Mouse (Mus musculus): ENCODE data around the gene Map1s. TPM values are rescaled to one million over a fixed set of nuclear protein-coding genes. Genes with fewer than 3 reads are reported as not detected.

The Map1s gene
- total RNA-seq (2023), result 64.3 TPM

DNA sequence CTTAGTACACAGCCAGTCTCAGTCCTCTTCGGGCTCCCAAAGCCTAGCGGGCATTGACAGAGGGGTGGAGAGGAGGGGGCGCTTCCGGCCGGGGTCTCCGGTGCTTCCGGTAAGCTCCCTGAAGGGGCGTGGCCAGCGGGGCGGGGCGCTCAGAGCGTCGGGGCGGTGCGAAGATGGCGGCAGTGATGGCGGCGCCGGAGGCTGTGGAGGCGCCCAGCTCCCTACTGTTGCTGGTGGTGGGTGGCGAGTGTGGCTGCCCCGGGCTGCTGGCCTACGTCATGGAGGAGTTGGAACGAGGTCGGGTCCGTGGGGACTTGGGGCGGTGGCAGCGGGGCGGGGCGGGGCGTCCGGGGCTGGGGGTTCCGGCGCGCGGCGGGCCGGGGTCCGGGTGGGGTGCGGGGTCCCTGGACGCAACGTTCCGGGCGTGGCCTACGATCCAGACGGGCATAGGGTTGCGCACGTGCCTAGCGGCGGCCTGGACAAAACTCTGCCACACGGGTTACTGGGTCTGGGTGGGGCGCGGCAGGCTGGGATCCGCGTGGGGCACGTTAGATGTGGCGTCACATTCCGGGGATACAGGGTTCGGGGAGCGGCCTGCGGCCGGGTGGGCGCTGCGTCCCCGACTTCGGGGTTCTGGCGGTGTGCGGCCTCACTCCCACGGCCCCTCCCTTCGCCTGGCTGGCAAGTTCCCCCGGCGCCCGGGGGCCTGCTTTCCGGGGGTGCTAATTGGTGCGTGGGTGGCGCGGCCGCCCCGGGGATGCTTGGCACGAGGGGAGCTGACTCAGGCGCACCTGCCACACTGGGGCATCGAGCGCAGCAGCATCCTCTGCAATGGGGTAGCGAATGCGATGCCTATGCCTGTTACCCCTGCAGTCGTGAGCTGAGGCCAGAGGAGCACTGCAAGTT, at the start of gene Map1s:
Gene Map1s (plus strand): TSS at position 102 of the 906 bp plus-strand sequence.

DNA sequence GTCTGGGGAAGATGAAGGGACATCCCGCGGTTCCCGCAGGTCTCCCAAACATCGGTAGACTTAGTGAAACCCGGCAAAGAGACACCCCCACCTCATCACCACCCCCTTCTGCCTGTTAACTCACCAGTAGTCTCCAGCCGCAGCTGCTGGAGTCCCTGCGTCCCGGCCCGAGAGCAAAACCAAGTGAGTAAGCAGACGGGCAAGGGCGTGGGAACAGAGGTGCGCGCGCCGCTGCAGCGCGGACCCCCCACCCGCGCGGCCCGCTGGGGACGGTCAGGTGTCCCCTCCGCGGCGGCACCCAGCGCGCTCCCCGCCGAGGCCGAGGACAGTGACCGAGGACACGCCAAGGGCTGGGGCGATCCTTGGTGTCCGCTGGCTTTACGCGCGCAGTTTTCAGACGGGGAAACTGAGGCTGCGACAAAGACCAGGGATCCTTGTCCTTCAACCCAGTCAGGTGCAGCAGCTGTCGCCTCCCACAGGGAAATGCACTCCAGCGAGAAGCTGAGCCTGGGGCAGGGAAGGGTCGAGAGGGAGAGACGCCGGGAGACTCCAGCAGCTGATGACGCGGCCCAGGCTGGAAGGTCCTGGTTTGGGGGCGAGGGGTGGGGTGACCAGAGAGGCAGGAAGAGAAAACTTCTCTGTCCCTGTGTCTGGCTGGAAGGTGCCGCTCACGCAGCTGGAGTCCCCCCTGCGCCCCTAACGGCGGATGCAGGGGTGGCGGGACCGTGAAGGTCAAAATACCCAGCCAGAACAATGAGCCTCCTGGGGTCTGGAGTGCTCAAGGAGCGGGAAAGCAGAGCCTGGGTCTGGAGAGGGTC, 42.7 kb upstream of the Map1s start, which contains the start of gene Kcnn1:
Gene Kcnn1 (minus strand): TSS at position 435 of the 818 bp plus-strand sequence.

DNA sequence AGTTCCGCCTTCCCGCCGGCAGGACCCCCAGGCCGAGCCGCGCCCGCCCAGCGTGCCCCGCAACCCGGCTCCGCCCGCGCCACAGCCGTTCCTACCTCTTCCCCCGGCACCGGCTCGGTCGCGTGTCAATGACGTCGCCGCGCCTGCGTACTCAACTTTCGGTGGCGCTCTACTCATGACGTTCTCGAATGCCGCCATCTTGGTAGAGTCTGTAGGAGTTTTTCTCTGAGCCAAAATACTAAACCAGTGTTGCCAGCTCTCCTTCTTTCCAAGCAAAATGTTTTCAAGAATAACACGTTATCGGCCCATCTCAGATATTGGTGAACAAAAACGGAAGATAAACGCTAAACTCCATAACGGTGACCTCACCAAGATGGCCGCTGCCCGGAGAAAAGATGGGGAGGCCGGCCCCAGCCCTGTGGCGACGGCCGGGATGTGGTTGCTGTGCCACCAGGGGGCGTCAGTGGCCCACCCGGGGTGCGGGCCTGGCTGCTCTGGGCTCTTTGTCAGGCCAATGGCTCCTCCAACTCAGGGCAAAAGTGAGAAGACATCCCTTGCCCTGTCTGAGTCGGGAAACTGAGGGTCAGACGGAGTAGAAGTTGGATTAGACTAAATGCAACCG, 32.3 kb upstream of the Map1s start, which contains the start of gene Ccdc124:
Gene Ccdc124 (minus strand): TSS at position 572 of the 622 bp plus-strand sequence.

DNA sequence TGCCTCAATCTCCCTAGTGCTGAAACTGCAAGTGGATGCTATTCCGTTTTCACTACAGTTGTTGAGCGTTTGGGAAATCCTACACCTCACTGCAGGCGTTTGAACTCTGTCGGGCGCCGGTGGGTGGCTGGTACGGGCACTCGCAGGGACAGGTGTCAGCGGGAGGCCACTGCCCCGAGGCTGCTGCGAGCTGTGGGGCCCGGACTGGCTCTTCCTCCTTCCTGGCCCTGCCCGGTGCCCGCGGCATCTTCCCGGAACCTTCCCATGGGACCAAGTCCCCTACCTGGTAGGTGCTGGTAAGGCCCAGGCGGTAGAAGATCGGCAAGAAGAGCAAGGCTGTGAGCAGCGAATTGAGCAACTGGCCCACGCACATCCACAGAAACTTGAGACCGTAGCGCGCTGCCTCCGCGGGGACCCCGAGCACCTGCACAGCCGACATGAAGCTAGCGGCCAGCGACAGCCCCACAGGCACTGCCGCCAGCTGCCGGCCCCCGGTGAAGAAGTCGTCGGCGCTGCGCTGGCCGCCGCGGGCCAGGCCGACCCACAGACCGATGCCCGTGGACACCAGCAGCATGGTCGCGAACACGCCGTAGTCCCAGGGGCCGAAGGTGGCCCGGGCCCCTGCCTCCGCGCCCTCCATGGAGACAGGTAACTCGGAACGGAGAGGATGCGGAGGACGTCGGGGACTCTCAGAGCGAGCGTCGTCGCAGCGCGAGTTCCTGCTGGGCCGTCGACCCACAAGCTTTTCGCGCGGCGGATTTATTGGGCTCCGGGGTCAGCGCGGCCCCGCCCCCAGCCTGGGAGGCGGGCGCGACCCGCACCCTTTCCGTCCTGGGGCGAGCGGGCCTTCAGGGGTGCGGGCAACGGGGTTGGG, 13.5 kb upstream of the Map1s start, which contains the start of gene Slc5a5:
Gene Slc5a5 (minus strand): TSS at position 736 of the 874 bp plus-strand sequence.

DNA sequence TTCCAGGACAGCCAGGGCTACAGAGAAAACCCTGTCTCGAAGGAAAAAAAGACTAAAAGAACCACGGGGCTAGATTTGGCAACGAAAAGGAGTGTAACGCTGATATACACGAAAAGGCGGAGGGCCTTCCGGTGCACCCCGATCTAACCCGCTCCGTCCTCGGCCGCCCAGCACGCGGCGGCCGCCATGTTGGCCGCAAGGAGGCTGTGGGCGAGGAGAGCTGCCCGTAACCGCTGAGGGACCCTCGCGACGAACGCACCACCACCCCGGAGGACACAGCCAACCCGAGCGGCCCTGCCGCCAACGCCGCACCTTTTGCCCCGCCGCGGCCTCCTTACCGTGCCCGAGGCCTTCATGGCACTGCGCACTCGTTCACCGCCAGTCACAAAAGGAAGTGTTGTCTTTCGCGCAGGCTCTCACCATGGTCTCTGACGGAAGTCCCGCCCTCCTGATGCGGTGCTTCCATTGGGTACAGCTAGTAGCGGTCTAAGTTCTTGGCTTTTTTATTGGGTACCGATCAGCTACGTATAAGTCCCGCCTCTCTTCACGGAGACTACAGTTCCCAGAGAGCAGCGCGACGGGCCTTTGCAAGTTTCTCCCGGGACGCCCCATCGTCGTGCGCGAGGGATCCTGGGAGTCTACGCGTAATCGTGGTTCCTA, 8.6 kb upstream of the Map1s start, which contains the start of gene Rpl18a:
Gene Rpl18a (minus strand): TSS at position 392 of the 660 bp plus-strand sequence.

Other genes starting within 250 kb of the Map1s start
- gene Pgpep1, start 245.5 kb upstream of the Map1s start, total RNA-seq (2023), result 2.8 TPM
- 101 TPM for gene Lsm4, start 232.7 kb upstream of the Map1s start, total RNA-seq (2023)
- gene Jund, start 207.0 kb upstream of the Map1s start, total RNA-seq (2023), result 1,623 TPM
- 4.4 TPM for gene Iqcn, start 202.5 kb upstream of the Map1s start, total RNA-seq (2023)
- gene Gm3336, start 187.4 kb upstream of the Map1s start, total RNA-seq (2023), result not detected
- 0.59 TPM for gene Pde4c, start 182.2 kb upstream of the Map1s start, total RNA-seq (2023)
- gene Rab3a, start 151.3 kb upstream of the Map1s start, total RNA-seq (2023), result 6.0 TPM
- gene Mpv17l2, start 145.0 kb upstream of the Map1s start, total RNA-seq (2023), result 22.7 TPM
- gene Pik3r2, start 129.2 kb upstream of the Map1s start, total RNA-seq (2023), result 12.5 TPM
- 143 TPM for gene Mast3, start 100.9 kb upstream of the Map1s start, total RNA-seq (2023)
- gene Il12rb1, start 97.5 kb upstream of the Map1s start, total RNA-seq (2023), result 1.3 TPM
- 30.0 TPM for gene Arrdc2, start 66.2 kb upstream of the Map1s start, total RNA-seq (2023)
- gene Kcnn1, start 42.7 kb upstream of the Map1s start, total RNA-seq (2023), result not detected
- 29.7 TPM for gene Ccdc124, start 32.0 kb upstream of the Map1s start, total RNA-seq (2023)
- not detected for gene Slc5a5, start 13.2 kb upstream of the Map1s start, total RNA-seq (2023)
- gene Rpl18a, start 8.5 kb upstream of the Map1s start, total RNA-seq (2023), result 4,779 TPM